Mouse (Mus musculus): ENCODE measurements around the gene Cfap73.

Cfap73 gene

DNA sequence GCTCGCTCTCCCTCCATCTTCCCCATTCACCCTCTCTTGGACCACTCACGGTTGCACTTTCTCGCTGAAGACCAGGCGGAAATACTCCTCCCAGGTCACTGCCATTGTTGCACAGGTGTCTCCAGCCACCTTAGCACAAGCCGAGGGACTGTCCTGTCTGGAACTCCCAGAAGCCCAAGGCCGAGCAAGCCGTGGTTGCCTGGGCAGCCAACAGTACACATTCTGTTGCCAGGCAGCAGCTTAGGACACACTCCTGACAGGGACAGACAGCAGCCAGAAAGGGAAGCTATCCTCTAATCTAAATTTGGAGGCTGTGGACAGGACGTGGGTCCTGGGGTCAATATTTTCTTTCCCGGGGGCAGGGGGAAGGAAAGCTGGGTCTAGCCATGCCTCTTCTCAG, at the start of gene Cfap73:
Gene Cfap73 (minus strand): TSS at position 105 of the 400 bp plus-strand sequence.
- DNase-seq (ENCODE audit: low read depth), result no peak

DNA sequence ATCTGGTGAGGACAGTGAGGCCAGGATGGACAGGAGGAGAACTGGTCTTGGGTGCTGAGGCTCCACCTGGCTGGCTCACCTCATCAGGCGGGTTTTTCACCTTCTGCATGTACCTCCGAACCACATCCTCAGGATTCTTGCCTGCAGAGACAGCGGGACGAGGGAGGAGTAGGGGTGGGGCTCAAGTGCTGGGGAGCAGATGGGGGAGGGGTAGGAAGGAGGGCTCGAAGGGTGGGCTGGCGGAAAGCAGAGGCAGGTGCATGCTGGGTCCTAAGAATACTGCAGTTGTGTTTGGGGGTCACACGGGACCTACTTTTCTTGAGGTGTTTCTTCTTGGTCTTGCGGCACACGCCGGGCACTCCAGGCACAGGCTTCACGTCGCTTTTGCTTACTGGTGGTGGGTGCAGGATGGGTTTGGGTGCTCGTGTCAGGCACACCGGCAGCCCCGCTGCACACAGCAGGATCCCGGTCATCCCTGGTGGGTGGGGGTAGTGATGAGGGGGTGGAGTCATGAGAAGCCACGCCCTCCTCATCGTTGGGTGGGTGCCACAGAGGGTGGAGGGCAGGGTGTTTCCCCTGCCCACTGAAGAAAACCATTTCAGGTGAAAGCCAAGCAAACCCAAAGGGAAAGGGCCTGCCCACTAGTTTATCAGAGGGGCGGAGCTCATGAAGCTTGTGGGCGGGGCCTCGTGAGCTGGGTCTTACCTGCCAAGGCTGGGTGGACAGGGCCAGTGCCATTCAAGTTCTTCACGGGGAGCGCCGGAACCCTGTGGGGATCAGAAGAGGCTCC, 49.1 kb upstream of the Cfap73 start:
- DNase-seq (ENCODE audit: low read depth), result peak; percentile 73

- DNase-seq (ENCODE audit: low read depth), result no peak
These were observed 46.9 kb upstream of the Cfap73 start for GRCm38 (mm10) chr5:120680918-120681317.

DNA sequence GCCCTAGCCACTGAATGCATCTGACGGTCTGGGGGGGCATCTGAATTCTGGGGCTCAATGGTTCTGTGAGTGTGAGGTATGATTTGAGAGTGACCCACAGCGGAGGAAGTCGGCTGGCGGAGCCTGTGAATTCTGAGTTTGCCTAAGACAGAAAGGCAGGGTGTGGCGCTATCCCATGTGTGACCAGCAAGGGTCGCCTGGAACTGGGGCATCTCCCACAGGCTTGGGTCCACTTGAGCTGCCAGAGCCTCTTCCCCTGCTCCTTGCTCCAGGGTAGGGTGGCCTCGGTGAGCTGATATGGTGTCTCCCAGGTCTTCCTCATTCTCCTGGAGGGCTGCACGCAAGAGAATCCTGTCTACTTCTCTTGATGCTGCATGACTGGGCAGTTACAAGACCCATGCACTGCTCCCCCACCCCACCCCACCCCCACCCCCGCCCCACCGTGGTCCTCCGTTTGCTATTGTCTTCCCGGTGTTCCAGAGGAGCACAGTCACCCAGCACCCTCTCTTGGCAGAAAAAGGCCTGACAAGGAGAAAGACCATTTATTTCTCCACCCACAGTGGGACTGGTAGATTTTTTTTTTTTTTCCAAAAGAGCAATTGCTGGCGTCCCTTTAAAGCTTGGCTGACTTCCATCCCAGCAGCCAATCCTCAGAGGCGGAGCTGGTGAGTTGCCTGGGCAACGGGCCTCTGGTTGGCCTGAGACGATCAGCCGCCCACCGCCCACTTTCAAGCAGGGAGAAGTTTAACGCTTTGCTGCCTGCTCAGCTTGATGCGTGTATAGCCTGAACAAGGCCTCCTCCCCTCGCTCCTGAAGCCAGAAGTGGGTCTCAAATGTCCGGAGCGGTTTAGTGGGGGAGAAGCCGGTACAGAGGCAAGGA, 45.9 kb upstream of the Cfap73 start:
- DNase-seq (ENCODE audit: low read depth), result peak; percentile 69

DNA sequence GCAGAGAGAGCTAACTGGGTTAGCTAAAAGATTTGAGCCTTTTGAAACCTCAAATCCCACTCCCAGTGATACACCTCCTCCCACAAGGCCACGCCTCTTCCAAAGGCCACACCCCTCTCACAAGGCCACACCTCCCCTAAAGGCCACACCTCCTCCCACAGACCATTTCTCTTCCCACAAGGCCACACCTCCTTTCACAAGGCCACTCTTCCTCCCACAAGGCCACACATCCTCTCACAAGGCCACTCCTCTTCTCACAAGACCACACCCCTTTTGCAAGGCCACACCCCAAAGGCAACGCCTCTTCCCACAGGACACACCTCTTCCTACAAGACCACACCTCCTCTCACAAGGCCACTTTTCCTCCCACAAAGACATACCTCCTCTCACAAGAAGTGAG, 43.5 kb upstream of the Cfap73 start:
- DNase-seq (ENCODE audit: low read depth), result peak; percentile 87

GRCm38 (mm10) chr5:120674229-120675145, 40.5 kb upstream of the Cfap73 start:
- peak; percentile 59 for DNase-seq (ENCODE audit: low read depth)

DNA sequence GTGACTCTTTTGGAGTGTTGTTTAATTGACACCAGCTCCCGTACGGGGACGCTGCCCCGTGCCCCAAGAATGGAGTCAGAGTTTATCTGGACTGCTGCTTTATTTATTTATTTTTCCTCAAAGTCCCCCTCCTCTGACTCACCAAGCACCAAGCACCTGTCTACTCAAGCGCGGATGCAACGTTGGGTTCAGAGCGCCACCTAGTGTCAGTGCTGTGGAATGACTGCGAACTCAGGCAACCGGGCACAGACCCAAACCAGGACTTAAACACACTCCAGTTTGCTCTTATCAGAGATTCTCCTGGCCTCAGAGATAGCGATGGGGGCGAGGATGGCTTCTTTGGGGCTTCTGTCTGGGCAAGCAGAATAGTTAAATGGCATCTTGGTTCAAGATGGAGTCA, 39.6 kb upstream of the Cfap73 start:
- DNase-seq (ENCODE audit: low read depth), result peak; percentile 90

DNA sequence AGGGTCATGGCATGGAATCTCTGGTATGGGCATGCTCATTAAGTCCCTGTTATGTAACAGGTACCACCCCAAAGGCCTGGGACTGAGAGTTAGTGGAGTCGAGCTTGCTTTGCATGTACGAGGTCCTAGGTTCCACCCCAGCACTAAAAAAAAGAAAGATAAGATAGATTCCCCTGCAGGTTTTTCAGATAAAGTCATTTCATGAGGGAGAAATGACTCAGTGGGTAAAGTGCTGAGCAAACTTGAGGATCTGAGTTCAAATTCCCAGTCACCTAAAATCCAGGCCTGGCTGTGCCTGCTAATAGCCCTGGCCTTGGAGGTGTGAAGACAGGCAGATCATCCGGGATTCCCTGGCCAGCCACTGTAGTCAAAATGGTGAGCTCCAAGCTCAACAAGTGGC, 37.8 kb upstream of the Cfap73 start:
- no peak for DNase-seq (ENCODE audit: low read depth)

DNA sequence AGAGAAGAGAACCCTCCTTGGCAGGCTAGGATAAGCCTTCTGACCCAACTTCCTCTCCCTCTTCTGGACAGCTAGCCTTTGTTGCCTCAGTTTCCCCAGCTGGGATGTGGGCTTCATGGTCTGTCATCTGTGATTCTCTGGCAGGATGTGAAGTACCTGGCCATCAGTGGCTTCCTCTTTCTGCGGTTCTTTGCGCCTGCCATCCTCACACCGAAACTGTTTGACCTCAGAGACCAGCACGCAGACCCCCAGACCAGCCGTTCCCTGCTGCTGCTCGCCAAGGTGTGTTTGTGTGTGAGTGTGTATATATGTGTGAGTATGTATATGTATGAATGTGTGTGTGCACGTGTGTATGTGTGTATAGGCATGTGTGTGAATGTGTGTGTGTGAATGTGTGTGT, 36.1 kb upstream of the Cfap73 start:
- DNase-seq (ENCODE audit: low read depth), result no peak

- no peak for DNase-seq (ENCODE audit: low read depth)
These were observed 34.7 kb upstream of the Cfap73 start for GRCm38 (mm10) chr5:120668761-120669160.

GRCm38 (mm10) chr5:120664888-120665287, 30.9 kb upstream of the Cfap73 start:
- peak; percentile 60 for DNase-seq (ENCODE audit: low read depth)

DNA sequence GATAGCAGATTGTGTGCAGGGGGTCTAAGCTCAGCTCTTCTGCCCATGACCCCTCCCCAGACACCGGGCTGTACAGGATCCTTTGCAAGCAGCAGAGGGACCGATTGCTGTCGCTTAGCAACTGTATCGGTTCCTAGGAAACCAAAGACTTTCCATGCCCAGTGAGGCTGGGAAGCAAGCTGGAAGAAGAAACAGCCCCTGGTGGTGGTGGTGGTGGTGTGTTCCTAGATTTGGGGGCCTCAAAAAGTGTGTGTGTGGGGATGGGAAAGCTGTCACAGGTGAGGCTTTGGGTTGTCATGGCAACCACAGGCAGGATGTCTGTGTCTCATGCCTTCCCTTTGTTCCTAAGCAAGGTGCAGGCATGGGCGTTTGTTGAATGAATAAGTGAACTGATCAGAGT, 26.8 kb upstream of the Cfap73 start:
- DNase-seq (ENCODE audit: low read depth), result peak; percentile 40

DNA sequence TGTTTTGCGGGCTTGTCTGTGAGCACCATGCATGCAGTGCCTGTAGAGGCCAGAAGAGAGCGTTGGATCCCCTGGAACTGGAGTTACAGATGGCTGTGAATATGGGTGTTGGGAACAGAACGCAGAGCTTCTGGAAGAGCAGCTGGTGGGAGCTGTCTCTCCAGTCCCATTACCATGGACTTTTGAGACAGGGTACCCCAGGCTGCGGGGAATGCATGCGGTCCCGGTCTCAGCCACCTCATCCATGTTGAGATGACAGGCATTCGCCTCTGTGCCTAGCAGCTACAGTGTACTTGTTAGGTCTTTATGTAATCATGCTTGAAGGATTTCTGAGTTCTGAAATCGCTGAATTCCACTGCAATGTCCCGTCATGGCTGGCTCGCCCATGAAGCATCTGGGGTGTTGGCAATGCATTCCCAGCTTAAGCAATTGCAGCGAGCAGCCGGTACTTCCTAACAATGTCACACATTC, 22.3 kb upstream of the Cfap73 start:
- no peak for DNase-seq (ENCODE audit: low read depth)

- no peak for DNase-seq (ENCODE audit: low read depth)
These were observed 19.8 kb upstream of the Cfap73 start for GRCm38 (mm10) chr5:120653873-120654272.

- DNase-seq (ENCODE audit: low read depth), result no peak
These were observed 19.1 kb upstream of the Cfap73 start for GRCm38 (mm10) chr5:120652915-120653701.

DNA sequence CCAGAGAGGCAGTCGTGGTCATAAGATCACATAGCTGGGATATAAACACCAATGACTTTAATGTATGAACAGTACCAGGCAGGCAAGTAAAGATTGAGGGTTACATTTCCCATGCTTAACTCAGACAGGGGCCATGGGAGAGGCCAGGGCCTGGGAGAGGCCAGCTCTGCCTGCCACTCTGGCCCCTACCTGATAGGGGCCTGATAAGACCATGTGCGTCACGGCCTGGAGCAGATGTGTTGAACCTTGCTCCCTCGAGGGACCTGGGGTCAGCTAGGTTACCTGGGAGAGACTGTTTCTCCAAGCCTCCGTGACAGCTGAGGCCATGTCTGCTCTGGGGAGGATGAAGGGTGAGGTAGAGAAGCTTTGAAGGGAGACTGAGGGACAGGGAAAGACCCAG, 17.2 kb upstream of the Cfap73 start:
- DNase-seq (ENCODE audit: low read depth), result no peak

DNA sequence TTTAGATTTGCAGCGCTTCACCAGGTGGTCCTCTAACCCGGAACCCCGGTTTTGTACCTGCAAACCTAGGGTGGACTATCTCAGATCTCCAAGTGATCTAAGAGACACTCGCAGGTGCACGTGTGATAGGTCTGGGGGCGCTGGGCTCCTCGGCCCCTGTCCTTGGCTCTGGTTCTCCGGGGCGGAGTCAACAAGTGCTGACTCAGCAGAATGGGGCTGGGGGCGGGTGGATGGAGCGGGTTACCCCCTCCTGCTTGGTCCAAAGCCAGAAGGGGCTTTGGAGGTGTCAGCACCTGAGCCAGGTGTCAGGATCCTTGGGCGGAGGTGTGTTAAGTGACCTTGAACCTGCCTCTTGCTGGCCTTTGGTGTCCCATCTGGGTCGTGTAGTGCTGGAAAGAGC, 15.9 kb upstream of the Cfap73 start:
- DNase-seq (ENCODE audit: low read depth), result peak; percentile 40

DNA sequence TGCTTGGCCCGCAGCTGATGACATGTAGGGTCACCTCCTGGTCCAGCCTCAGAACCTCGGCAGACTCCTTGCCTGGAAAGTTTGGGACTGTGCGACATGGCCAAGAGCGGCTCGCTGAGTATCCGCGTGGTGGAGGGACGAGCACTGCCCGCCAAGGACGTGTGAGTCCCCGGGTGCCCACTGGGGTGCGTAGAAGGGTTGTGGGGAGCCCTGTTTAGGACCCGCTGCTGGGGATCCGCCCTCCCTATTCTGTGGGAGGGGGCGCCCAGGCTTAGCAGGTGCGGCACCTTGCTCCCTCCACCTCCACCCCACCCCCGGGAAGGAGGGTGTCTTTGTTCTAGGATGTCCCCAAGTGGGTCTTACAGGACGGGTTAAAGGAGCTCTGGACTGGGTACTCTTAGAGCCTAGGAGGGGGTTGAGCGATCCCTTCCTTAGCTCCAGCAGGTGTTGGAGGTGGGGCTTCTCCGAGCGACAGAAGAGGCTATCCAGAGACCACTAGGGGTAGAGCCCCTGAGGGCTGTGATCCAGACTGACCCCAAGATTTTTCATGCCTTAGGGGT, 15.4 kb upstream of the Cfap73 start:
- no peak for DNase-seq (ENCODE audit: low read depth)

DNA sequence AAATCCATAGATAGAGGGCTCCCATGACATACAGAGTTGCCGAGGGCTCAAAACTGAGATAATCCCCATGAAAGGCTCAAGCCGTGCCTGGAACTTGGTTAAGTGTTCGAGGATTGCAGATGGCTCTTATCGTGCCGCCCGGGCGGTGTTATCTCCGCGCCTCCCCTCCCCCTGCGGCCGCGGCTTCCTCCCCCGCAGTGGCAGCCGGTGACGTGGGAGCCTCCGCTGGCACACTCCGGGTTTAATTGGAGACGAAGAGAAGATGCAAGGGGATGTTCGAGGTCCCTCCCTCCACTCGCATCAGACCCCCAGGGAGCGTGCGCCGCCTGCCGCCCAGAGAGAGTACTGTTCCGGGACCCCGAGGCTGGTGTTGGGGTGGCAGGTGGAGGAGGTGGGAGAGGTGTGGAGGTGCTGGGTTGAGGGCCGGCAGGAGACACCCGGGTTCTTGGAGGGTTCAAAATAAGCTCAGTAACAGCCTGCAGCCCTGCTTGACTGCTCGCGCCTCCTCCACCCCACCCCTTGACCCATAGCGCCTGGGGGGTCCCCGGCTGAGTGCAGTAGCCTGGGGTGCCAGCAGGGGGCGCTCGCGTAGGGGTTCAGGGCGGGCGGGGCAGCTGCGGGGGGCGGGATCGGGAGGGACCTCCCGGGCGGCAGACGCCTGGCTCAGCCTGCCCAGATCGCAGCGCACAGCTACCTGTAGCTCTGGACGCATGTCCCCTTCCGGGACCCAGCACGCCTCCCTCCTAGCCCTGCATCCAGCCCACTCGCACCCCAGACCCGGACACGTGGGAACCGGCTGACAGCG, 14.7 kb upstream of the Cfap73 start, which contains the start of gene Rasal1:
Gene Rasal1 (plus strand): TSS at position 244 of the 805 bp plus-strand sequence.
- DNase-seq (ENCODE audit: low read depth), result peak; percentile 95
